Mouse (Mus musculus) brain, embryonic 14.5 days (tissue): ENCODE data around the gene Aspa. TPM values are rescaled to one million over a fixed set of nuclear protein-coding genes. Genes with fewer than 3 reads are reported as not detected.
A peak's percentile ranks its signal among the peaks of the same experiment; 100 is the strongest.
"Not testable (repeated sequence)": the region's sequence is repeated elsewhere in the genome, so short reads cannot be mapped to it uniquely, and the experiment has no call there.

Experiments used
- DNase-seq: peaks from one replicate; pipeline ENCODE4 v3.0.0-alpha.2; 2011; ENCODE audit warnings: low read depth
- CTCF ChIP-seq: fragments of 200-500 bp; IDR thresholded peaks from 2 replicates; pipeline ENCODE4 v1.5.1; 2012; ENCODE audit warnings: inconsistent platforms, mild to moderate bottlenecking, moderate library complexity, borderline replicate concordance; ENCODE audit not compliant: insufficient read depth, insufficient read length; ENCODE audit errors: extremely low read depth
- POLR2A ChIP-seq: fragments of 200-500 bp; IDR thresholded peaks from 2 replicates; pipeline ENCODE4 v1.6.1; 2012; ENCODE audit warnings: mild to moderate bottlenecking, inconsistent platforms, borderline replicate concordance; ENCODE audit not compliant: poor library complexity, insufficient read depth, insufficient read length, severe bottlenecking; ENCODE audit errors: extremely low read depth
- polyA plus RNA-seq: library from polyadenylated mRNA; depleted of rRNA; stranded (reverse); fragments of >200 nt; gene quantifications from 2 replicates; pipeline ENCODE4 v1.2.3, GENCODE M21; 2012; rRNA removed

Gene Aspa
- polyA plus RNA-seq, result 0.57 and 0.82 TPM in 2 replicates

DNA sequence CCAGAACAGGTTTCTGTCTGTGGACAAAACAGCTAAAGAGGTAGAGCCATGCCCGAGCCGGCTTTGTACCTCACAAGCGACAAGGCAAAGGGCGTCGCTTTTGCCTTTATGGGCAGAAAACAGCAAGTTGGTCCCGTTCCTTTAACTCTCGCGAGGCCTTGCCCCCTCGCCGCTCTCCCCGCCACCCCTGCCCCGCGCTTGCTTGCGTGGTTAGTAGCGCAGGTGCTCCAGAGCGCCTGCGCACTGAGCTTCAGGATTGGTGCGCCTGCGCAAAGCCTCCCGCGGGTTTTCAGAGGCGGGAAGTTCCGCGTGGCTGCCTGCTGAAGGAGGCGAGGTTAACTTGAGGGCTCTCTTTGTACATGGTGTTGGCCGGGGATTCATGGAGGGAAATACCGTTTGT, at the start of gene Aspa, which contains the start of the genes Gm49340 and Spata22:
Aspa (minus strand) TSS at position 155 of the 400 bp plus-strand sequence.
Gm49340 (plus strand) TSS at position 300 of the 400 bp plus-strand sequence.
Spata22 (plus strand) TSS at position 300 of the 400 bp plus-strand sequence.
- TF ChIP-seq CTCF, result no peak
- TF ChIP-seq POLR2A, result no peak
- DNase-seq, result no peak

DNA sequence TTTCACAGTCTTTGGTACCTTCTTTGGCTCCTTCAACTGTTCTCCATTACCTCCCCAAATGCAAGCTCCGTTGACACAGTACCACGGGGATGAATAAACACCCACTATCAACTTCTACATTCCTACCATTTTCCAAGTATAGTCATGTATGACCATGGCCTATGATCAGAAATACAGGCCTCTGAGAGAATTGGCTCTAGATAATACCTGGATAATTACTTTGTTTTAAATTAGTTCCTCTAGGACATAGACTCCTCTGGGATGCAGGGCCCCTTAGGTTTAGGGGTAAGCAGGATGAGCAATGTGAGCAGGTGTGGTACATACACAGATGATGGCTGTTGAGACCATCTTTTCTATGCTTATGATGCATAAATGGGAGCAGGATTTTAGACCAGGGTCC, 41.5 kb upstream of the Aspa start, which contains the start of gene Olfr376:
Olfr376 (plus strand) TSS at position 301 of the 400 bp plus-strand sequence.
- TF ChIP-seq POLR2A (no peak), CTCF (no peak)
- no peak for DNase-seq

GRCm38 (mm10) chr11:73350483-73350882, 21.1 kb upstream of the Aspa start, which contains the start of gene Olfr20:
Gene Olfr20 (plus strand): TSS chr11:73350783.
- TF ChIP-seq CTCF (no peak), POLR2A (no peak)
- DNase-seq, result no peak

DNA sequence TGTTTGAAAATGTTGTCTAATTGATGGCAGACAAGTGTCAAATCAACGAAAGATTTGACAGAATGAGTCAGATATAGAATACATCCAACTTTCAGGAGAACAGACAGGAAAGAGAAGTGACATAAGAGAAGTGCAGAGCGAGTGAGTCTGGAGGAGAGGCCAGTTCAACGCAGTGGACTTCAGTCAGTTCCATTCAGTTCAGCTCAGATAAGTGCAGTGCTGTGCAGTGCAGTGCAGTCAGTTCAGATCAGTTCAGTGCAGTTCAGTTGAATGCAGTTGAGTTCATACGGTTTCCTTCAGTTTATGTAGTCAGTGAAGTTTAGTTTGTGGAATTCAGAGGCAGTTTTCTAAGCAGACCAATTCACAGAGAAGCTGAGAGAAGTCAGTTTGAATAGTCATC, 7.5 kb upstream of the Aspa start:
- DNase-seq, result no peak
- TF ChIP-seq POLR2A, result no peak
- no peak for TF ChIP-seq CTCF

DNA sequence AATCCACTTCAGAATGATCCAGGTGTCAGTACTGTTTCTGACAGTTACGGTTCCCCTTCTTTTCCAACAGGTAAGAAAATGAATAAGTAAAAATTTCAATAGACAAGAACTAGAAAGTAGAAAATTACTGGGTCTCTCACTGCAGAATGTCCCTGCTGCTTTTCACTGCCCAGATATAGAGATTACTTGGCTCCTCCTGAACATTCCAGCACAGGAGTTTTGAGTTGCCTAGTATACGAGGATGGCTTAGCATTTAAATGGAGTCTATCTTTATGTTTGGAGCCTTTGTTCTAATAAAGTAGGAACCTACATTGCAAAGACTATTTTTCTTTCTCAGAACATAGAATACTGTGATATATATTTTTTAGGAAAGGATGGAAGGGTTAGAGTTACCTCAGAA, 4.0 kb upstream of the Aspa start:
- TF ChIP-seq CTCF (no peak), POLR2A (no peak)
- peak; percentile 18 for DNase-seq

DNA sequence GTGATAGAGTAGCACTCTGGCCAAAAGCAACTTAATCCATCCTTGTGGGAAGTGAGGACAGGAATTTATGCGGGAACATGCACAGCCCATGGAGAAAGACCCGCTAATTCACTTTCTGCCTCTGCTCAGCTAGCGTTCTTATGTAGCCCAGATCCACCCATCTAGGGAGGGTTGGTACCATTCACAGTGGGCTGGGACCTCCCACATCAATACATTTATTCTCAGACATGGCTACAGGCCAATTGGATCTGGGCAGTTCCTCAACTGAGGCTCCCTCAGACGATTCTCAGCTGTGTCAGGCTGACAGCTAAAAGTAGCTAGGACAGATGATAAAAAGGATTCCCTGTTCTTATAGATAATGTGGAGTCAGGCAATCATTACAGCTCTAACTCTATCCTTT, 2.0 kb downstream of the Aspa start:
- TF ChIP-seq CTCF (no peak), POLR2A (no peak)

GRCm38 (mm10) chr11:73326485-73326886, 2.9 kb downstream of the Aspa start:
- TF ChIP-seq POLR2A, result no peak
- no peak for TF ChIP-seq CTCF
- DNase-seq, result no peak

More for the DNA sequence above, 2.0 kb downstream of the Aspa start:
- DNase-seq, result peak; percentile 6

DNA sequence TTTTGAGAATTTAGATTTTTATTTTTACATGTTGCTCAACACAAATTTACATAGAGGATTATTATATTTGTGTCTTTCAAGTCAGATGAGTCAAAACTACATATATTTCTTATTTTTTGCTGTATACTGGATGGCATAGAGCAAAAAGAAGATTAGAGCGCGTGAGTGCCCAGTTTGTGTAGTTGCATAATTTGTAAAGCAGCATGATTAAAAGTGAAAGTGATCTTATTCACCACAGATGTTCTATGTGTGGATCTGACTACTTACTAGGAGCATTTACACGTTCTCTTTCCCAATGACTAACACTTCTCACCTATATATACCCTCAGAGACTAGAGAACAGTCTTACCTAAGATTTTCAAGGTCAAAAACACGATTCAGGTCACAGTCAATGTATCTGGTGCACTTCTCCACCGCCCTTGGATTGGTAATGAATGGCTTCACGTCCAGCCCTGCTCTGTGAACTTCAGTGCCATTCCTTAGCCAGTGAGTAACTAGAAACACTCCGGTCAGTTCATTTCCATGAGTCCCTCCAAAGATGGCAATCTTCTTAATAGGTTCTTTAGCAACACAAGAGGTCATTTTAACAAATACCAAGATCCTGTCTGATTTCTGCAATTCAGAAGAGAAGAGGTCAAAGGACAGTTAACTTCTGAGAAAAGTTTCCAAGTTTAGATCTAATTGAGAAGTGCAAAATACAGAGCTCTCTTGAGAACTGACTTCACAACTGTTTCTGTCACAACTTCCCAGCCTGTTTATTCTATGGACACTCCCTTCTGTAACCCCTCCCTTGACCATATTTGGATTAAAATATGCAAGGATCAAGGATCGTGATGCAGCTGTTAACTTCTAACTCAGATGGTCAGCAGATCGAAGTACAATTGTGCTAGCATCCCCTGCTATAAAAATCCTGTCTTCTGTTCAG, 5.2 kb downstream of the Aspa start:
- no peak for DNase-seq
- TF ChIP-seq POLR2A, result no peak
- no peak for TF ChIP-seq CTCF

DNA sequence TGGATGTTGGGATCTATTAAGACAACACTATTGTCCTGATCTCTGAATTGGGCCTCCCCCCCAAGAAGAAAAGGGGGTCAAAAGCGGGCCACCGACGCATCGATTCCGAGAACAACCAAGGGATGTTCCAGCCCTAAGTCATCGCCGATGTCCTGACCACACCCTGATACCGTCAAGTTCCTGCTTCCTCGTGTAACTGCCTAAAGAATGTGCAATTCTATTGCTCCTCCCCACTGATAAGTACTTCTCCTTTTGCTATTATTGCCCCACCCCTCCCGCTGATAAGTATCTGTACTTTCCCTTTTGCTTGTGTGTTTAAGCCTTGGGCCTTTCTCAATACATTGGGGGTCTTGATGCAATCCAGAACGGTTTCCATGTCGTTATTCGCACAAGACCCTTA, 8.3 kb downstream of the Aspa start:
- not testable (repeated sequence) for DNase-seq

GRCm38 (mm10) chr11:73318581-73318980, 10.8 kb downstream of the Aspa start:
- not testable (repeated sequence) for DNase-seq

- TF ChIP-seq CTCF (no peak), POLR2A (no peak)
- DNase-seq, result no peak
Measured at GRCm38 (mm10) chr11:73315961-73316360, 13.4 kb downstream of the Aspa start.

- TF ChIP-seq POLR2A (no peak), CTCF (no peak)
- peak; percentile 3 for DNase-seq
Measured at GRCm38 (mm10) chr11:73303123-73303522, 26.3 kb downstream of the Aspa start.
